Mouse (Mus musculus): ENCODE data around the gene Arhgef39. TPM values are rescaled to one million over a fixed set of nuclear protein-coding genes. Genes with fewer than 3 reads are reported as not detected.
A peak's percentile ranks its signal among the peaks of the same experiment; 100 is the strongest.

Arhgef39 gene
- polyA plus RNA-seq, 1 experiment = 17.3 TPM

DNA sequence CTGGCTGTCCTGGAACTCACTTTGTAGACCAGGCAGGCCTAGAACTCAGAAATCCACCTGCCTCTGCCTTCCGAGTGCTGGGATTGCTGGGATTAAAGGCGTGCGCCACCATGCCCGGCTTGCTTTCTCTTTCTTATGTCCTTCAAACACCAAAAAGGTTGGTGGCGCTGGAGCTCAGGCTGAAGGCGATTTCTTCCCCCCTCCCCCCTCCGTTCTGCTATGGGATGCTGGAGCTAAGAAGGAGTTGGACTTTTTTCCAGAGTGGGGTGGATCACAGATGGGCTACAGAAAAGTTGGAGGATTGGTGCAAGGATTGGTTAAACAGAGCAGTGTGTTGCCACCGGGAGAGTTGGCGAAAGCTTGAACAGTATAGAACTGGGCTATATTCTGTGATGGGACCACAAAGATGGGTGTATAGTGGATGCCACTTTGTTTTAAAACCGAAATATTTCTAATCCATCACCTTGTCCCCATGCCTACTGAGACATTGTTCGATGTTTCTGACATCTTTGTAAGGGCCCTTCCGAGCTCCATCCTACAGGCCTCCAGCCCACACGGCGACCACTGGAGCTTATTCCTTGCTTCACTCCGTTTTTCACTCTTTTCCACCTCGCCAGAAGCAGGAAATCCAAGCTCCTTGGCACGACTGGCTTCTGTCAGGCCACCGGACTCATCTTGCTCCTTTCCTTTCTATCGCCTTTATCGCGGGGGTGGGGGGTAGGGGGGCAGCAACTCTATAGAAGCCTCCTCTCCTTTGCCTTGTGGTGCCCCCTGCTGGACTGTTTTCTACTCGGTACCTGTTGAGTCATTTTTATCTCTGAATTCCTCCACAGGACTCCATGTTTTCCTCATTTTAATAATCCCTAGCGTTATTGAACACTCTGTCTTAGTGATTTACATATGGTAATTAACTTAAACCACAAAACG lies 20.3 kb downstream of the Arhgef39 start:
- peak; percentile 61 for DNase-seq
- TF ChIP-seq CTCF (conservative IDR thresholded peaks at IDR 0.05; ENCODE audit: insufficient read depth, insufficient read length, low read depth, low read length) (peak; percentile 34; the same call in 1 of the 2 replicates), POLR2A (IDR thresholded peaks at IDR 0.05; ENCODE audit: low read depth, low read length) (no peak)
- H3K36me3 ChIP-seq (ENCODE audit: control insufficient read depth, insufficient read depth, low read length) = no peaks in the 10 kb centered on the region

GRCm38 (mm10) chr4:43478534-43478858 lies 21.0 kb downstream of the Arhgef39 start:
- H3K27ac ChIP-seq (ENCODE audit: insufficient read depth, low read depth, low read length) = no peak overlapping the region

More for the DNA sequence above, 20.3 kb downstream of the Arhgef39 start:
- peak overlapping the region; percentile 4; the same call in 1 of the 2 replicates for H3K4me3 ChIP-seq (ENCODE audit: insufficient read depth, low read depth, low read length)
- H3K27me3 ChIP-seq (replicated peaks; ENCODE audit: control insufficient read depth, insufficient read depth, low read length) = no peaks in the 10 kb centered on the region
- 54% methylated on average over 24 of the region's 24 CpGs for WGBS
- no peaks in the 10 kb centered on the region for H3K4me1 ChIP-seq (ENCODE audit: control insufficient read depth, insufficient read depth, low read length)
- H3K27ac ChIP-seq (ENCODE audit: insufficient read depth, low read depth, low read length) = no peak overlapping the region

DNA sequence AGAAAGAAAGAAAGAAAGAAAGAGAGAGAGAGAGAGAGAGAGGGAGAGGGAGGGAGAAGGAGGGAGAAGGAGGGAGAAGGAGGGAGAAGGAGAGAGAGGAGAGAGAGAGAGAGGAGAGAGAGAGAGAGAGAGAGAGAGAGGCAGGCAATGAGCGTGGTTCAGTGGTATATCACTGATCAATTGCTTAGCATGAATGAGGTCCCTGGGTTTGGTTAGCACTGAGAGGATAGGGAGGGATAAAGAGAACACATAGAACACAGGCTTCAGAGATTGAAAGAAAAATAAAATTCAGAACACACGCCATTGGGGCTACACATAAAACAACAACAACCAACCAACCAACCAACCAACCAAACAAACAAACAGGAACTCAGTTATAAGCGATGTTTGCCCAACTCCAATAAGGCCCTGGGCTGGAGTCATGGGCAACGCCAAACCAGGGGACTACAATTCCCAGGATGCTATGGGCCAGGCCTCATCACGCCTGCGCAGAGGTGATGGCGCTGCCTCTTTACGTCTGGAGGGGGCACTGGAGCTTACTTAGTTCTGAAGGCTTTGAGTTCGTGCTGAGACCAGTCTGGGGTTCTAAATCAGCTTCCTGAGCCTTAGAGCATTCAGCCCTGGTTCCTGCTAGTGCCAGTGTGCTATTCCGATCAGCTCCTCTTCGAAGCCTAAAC lies 21.5 kb downstream of the Arhgef39 start:
- Histone ChIP-seq H3K4me1 (ENCODE audit: control insufficient read depth, insufficient read depth, low read length) (no peaks in the 10 kb centered on the region), H3K4me3 (ENCODE audit: insufficient read depth, low read depth, low read length) (peak overlapping the region; percentile 27), H3K27me3 (replicated peaks; ENCODE audit: control insufficient read depth, insufficient read depth, low read length) (no peaks in the 10 kb centered on the region), H3K27ac (ENCODE audit: insufficient read depth, low read depth, low read length) (no peak overlapping the region), H3K36me3 (ENCODE audit: control insufficient read depth, insufficient read depth, low read length) (no peaks in the 10 kb centered on the region)
- TF ChIP-seq CTCF (conservative IDR thresholded peaks at IDR 0.05; ENCODE audit: insufficient read depth, insufficient read length, low read depth, low read length) = peak; percentile 62
- TF ChIP-seq POLR2A (IDR thresholded peaks at IDR 0.05; ENCODE audit: low read depth, low read length) = no peak
- DNase-seq = peak; percentile 93
- 18% methylated on average over 11 of the region's 11 CpGs for WGBS

More at GRCm38 (mm10) chr4:43478534-43478858, 21.0 kb downstream of the Arhgef39 start:
- TF ChIP-seq POLR2A (IDR thresholded peaks at IDR 0.05; ENCODE audit: low read depth, low read length) = no peak
- TF ChIP-seq CTCF (conservative IDR thresholded peaks at IDR 0.05; ENCODE audit: insufficient read depth, insufficient read length, low read depth, low read length) = no peak
- H3K4me1 ChIP-seq (ENCODE audit: control insufficient read depth, insufficient read depth, low read length) = no peaks in the 10 kb centered on the region
- DNase-seq = no peak
- H3K36me3 ChIP-seq (ENCODE audit: control insufficient read depth, insufficient read depth, low read length) = no peaks in the 10 kb centered on the region
- H3K4me3 ChIP-seq (ENCODE audit: insufficient read depth, low read depth, low read length) = peak overlapping the region; percentile 27
- no peaks in the 10 kb centered on the region for H3K27me3 ChIP-seq (replicated peaks; ENCODE audit: control insufficient read depth, insufficient read depth, low read length)
- 37% methylated on average over 8 of the region's 8 CpGs for WGBS

GRCm38 (mm10) chr4:43476604-43477003 lies 22.9 kb downstream of the Arhgef39 start:
- H3K27me3 ChIP-seq (replicated peaks; ENCODE audit: control insufficient read depth, insufficient read depth, low read length) = no peaks in the 10 kb centered on the region
- H3K36me3 ChIP-seq (ENCODE audit: control insufficient read depth, insufficient read depth, low read length) = no peaks in the 10 kb centered on the region
- DNase-seq = peak; percentile 55
- 78% methylated on average over 6 of the region's 6 CpGs for WGBS
- no peak overlapping the region for H3K27ac ChIP-seq (ENCODE audit: insufficient read depth, low read depth, low read length)
- TF ChIP-seq CTCF (conservative IDR thresholded peaks at IDR 0.05; ENCODE audit: insufficient read depth, insufficient read length, low read depth, low read length) = no peak; the same call in 1 of the 2 replicates
- TF ChIP-seq POLR2A (IDR thresholded peaks at IDR 0.05; ENCODE audit: low read depth, low read length) = no peak
- H3K4me1 ChIP-seq (ENCODE audit: control insufficient read depth, insufficient read depth, low read length) = no peaks in the 10 kb centered on the region
- H3K4me3 ChIP-seq (ENCODE audit: insufficient read depth, low read depth, low read length) = no peak overlapping the region

- TF ChIP-seq POLR2A (IDR thresholded peaks at IDR 0.05; ENCODE audit: low read depth, low read length) (no peak), CTCF (conservative IDR thresholded peaks at IDR 0.05; ENCODE audit: insufficient read depth, insufficient read length, low read depth, low read length) (no peak)
- 61% methylated on average over 1 of the region's 1 CpGs for WGBS
Observed at GRCm38 (mm10) chr4:43473636-43474035, 25.9 kb downstream of the Arhgef39 start.

DNA sequence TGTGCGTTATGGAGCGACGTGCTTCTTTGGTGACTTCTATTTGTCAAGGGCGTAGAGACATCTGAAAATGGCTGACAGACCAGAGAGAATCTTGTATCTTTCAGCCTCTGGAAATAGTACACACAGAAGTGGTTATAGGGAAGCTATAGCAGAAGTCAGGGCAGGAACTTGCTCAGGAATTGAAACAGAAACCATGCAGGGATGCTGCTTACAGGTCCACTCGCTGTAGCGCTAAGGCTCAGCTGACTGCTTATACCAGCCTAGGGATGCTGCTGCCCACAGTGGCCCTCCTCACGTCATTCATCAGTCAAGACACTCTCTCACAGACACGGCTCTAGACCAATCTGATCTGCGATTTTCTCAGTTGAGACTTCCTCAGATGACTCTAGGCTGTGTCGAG lies 29.2 kb downstream of the Arhgef39 start:
- WGBS = 93% methylated on average over 10 of the region's 10 CpGs
- Histone ChIP-seq H3K27ac (ENCODE audit: insufficient read depth, low read depth, low read length) (no peak overlapping the region), H3K36me3 (ENCODE audit: control insufficient read depth, insufficient read depth, low read length) (no peaks in the 10 kb centered on the region), H3K4me1 (ENCODE audit: control insufficient read depth, insufficient read depth, low read length) (no peaks in the 10 kb centered on the region), H3K27me3 (replicated peaks; ENCODE audit: control insufficient read depth, insufficient read depth, low read length) (no peaks in the 10 kb centered on the region), H3K4me3 (ENCODE audit: insufficient read depth, low read depth, low read length) (no peak overlapping the region)
- DNase-seq = no peak
- TF ChIP-seq POLR2A (IDR thresholded peaks at IDR 0.05; ENCODE audit: low read depth, low read length) = no peak
- TF ChIP-seq CTCF (conservative IDR thresholded peaks at IDR 0.05; ENCODE audit: insufficient read depth, insufficient read length, low read depth, low read length) = no peak

More at GRCm38 (mm10) chr4:43473636-43474035, 25.9 kb downstream of the Arhgef39 start:
- H3K4me3 ChIP-seq (ENCODE audit: insufficient read depth, low read depth, low read length) = no peak overlapping the region
- no peak for DNase-seq
- no peaks in the 10 kb centered on the region for H3K27me3 ChIP-seq (replicated peaks; ENCODE audit: control insufficient read depth, insufficient read depth, low read length)
- H3K36me3 ChIP-seq (ENCODE audit: control insufficient read depth, insufficient read depth, low read length) = no peaks in the 10 kb centered on the region
- no peak overlapping the region for H3K27ac ChIP-seq (ENCODE audit: insufficient read depth, low read depth, low read length)
- no peaks in the 10 kb centered on the region for H3K4me1 ChIP-seq (ENCODE audit: control insufficient read depth, insufficient read depth, low read length)

DNA sequence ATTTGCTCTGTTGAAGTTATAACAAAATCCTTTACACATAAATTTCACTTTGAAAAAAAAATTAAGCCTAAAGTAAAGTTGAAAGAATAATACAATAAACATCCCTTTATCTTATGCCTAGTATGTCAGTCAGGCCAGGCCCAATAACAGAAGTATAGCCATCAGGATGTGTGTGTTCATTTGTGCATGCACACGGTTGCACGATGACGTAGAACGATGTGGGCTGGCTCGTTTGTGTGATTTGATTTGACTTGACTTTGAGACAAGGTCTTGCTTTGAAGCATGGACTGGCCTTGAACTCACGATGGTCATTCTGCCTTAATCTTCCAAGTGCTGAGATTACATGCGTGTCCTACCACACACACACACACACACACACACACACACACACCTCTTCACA lies 32.6 kb downstream of the Arhgef39 start:
- Histone ChIP-seq H3K27me3 (replicated peaks; ENCODE audit: control insufficient read depth, insufficient read depth, low read length) (no peaks in the 10 kb centered on the region), H3K4me1 (ENCODE audit: control insufficient read depth, insufficient read depth, low read length) (no peaks in the 10 kb centered on the region), H3K27ac (ENCODE audit: insufficient read depth, low read depth, low read length) (no peak overlapping the region), H3K36me3 (ENCODE audit: control insufficient read depth, insufficient read depth, low read length) (no peaks in the 10 kb centered on the region), H3K4me3 (ENCODE audit: insufficient read depth, low read depth, low read length) (no peak overlapping the region)
- 87% methylated on average over 7 of the region's 7 CpGs for WGBS
- TF ChIP-seq CTCF (conservative IDR thresholded peaks at IDR 0.05; ENCODE audit: insufficient read depth, insufficient read length, low read depth, low read length) (no peak), POLR2A (IDR thresholded peaks at IDR 0.05; ENCODE audit: low read depth, low read length) (no peak)
- no peak for DNase-seq

Measured in kidney, adult 2 months (tissue).